Mouse (Mus musculus) adrenal gland, postnatal 10 days (tissue): ENCODE results near the gene Msantd4. TPM values are rescaled to one million over a fixed set of nuclear protein-coding genes. Genes with fewer than 3 reads are reported as not detected.
A peak's percentile ranks its signal among the peaks of the same experiment; 100 is the strongest.
"Not testable (repeated sequence)": the region's sequence is repeated elsewhere in the genome, so short reads cannot be mapped to it uniquely, and the experiment has no call there.

Source experiments
- DNase-seq: peaks from one replicate; pipeline ENCODE4 v3.0.0; 2021; ENCODE audit warnings: mixed read lengths
- long read RNA-seq, 2 experiments: library from polyadenylated mRNA; stranded (forward); transcript quantifications; one replicate each; pipeline ENCODE4 v2.0.0; 2021
- microRNA-seq: library from miRNA; unstranded; fragments of <30 nt; microRNA quantifications from one replicate; pipeline ENCODE4 v1.2.0, GENCODE M21; 2021
- total RNA-seq, 2 experiments: library from RNA; stranded (reverse); gene quantifications; 2 replicates each; pipeline ENCODE4 v1.2.3; 2021

Msantd4 gene
- 10 to 100 TPM; 31.9 to 33.1 TPM for total RNA-seq
- long read RNA-seq, experiment 1, transcript Msantd4-201 (2 exons, 2,731 nt) = minor isoform, 9 of 43 reads
- long read RNA-seq, experiment 1, transcript Msantd4-202 (3 exons, 2,800 nt) = major isoform, 29 of 43 reads
- long read RNA-seq, experiment 1, partial matches to known transcripts = 3 of 43 reads
- long read RNA-seq, experiment 1, other reads (novel, unspliced or antisense) = 2 of 43 reads
- long read RNA-seq, experiment 2, transcript Msantd4-201 (2 exons, 2,731 nt) = minor isoform, 6 of 18 reads
- long read RNA-seq, experiment 2, transcript Msantd4-202 (3 exons, 2,800 nt) = major isoform, 11 of 18 reads
- long read RNA-seq, experiment 2, partial matches to known transcripts = 0 of 18 reads
- long read RNA-seq, experiment 2, other reads (novel, unspliced or antisense) = 1 of 18 reads

GRCm38 (mm10) chr9:4375828-4376639, at the start of gene Msantd4:
Gene Msantd4 (plus strand): TSS chr9:4376562.
- DNase-seq = peak; percentile 96

- no peak for DNase-seq
Observed at GRCm38 (mm10) chr9:4353163-4353562, 23.2 kb upstream of the Msantd4 start.

- DNase-seq = peak; percentile 61
Observed at GRCm38 (mm10) chr9:4376640-4377120, 318 bp downstream of the Msantd4 start.

GRCm38 (mm10) chr9:4400801-4401200, 24.4 kb downstream of the Msantd4 start:
- not testable (repeated sequence) for DNase-seq

Small RNA genes within 50 kb of the gene (microRNA-seq; reads per million reads assigned to microRNA genes)
- not detected for gene Gm23992

Other genes starting within 250 kb of the Msantd4 start
- 10 to 100 TPM; 20.6 to 23.4 TPM for gene Aasdhppt, start 67.1 kb upstream of the Msantd4 start, total RNA-seq
- gene Kbtbd3, start 66.7 kb upstream of the Msantd4 start, total RNA-seq = 1 to 10 TPM; 2.3 to 4.5 TPM